Mouse (Mus musculus) retina, embryonic 14.5 days (tissue): ENCODE data around the gene Hipk1.

ENCODE experiments used
- DNase-seq: peaks from one replicate; pipeline ENCODE4 v3.0.0-alpha.2; 2015; ENCODE audit warnings: low spot score

Hipk1 gene

GRCm38 (mm10) chr3:103715762-103716693 is 75.3 kb downstream of the Hipk1 start:
- peak; percentile 76 for DNase-seq

- DNase-seq: no peak
Observed at GRCm38 (mm10) chr3:103714942-103715341, 76.4 kb downstream of the Hipk1 start.

GRCm38 (mm10) chr3:103714236-103714875 is 77.0 kb downstream of the Hipk1 start:
- no peak for DNase-seq

GRCm38 (mm10) chr3:103712196-103712595 is 79.2 kb downstream of the Hipk1 start:
- DNase-seq: no peak

- DNase-seq: no peak
Observed at GRCm38 (mm10) chr3:103709470-103710040, 81.8 kb downstream of the Hipk1 start.

GRCm38 (mm10) chr3:103705426-103705825 is 85.9 kb downstream of the Hipk1 start:
- DNase-seq: no peak

GRCm38 (mm10) chr3:103704661-103705060 is 86.7 kb downstream of the Hipk1 start:
- DNase-seq: no peak

GRCm38 (mm10) chr3:103696388-103696925 is 94.9 kb downstream of the Hipk1 start:
- no peak for DNase-seq

- DNase-seq: no peak
Observed at GRCm38 (mm10) chr3:103695556-103695955, 95.8 kb downstream of the Hipk1 start.

- no peak for DNase-seq
Observed at GRCm38 (mm10) chr3:103690506-103690905, 100.9 kb downstream of the Hipk1 start.
